Mouse (Mus musculus) naive thymus-derived CD4-positive, alpha-beta T cell, adult 2 months (primary cell): Measurements from ENCODE around the gene Fam206a.

Experiments
- DNase-seq: peaks from one replicate; pipeline ENCODE4 v3.0.0-alpha.2; 2011; ENCODE audit warnings: low read depth

The Fam206a gene

GRCm38 (mm10) chr4:56844911-56845310 is 42.8 kb downstream of the Fam206a start:
- no peak for DNase-seq

GRCm38 (mm10) chr4:56845896-56846533 is 43.9 kb downstream of the Fam206a start:
- DNase-seq = no peak

- no peak for DNase-seq
These were observed 45.3 kb downstream of the Fam206a start for GRCm38 (mm10) chr4:56847400-56847799.

GRCm38 (mm10) chr4:56848044-56848443 is 45.9 kb downstream of the Fam206a start:
- DNase-seq = no peak

GRCm38 (mm10) chr4:56850724-56851123 is 48.6 kb downstream of the Fam206a start:
- no peak for DNase-seq

GRCm38 (mm10) chr4:56855935-56856334 is 53.8 kb downstream of the Fam206a start:
- DNase-seq = no peak

GRCm38 (mm10) chr4:56856371-56856949 is 54.3 kb downstream of the Fam206a start:
- no peak for DNase-seq

GRCm38 (mm10) chr4:56858733-56859132 is 56.6 kb downstream of the Fam206a start:
- DNase-seq = no peak
